Mouse (Mus musculus) heart, postnatal 4 days (tissue): Measurements from ENCODE around the gene Hsd17b14. TPM values are rescaled to one million over a fixed set of nuclear protein-coding genes. Genes with fewer than 3 reads are reported as not detected.
A peak's percentile ranks its signal among the peaks of the same experiment; 100 is the strongest.
"Not testable (repeated sequence)": the region's sequence is repeated elsewhere in the genome, so short reads cannot be mapped to it uniquely, and the experiment has no call there.

Experiments used
- DNase-seq: peaks from one replicate; pipeline ENCODE4 v3.0.0; 2021
- total RNA-seq, 2 experiments: library from RNA; stranded (reverse); gene quantifications; 2 replicates each; pipeline ENCODE4 v1.2.3; 2021

Gene Hsd17b14
- under 1 TPM in 1 of 2 experiments, not detected in 1; 0.20 TPM for total RNA-seq

GRCm38 (mm10) chr7:45554744-45555143 is at the start of gene Hsd17b14:
Hsd17b14 (plus strand) TSS chr7:45554893.
- DNase-seq: no peak

- DNase-seq: no peak
These were observed 47.1 kb upstream of the Hsd17b14 start for GRCm38 (mm10) chr7:45507583-45507982.

DNA sequence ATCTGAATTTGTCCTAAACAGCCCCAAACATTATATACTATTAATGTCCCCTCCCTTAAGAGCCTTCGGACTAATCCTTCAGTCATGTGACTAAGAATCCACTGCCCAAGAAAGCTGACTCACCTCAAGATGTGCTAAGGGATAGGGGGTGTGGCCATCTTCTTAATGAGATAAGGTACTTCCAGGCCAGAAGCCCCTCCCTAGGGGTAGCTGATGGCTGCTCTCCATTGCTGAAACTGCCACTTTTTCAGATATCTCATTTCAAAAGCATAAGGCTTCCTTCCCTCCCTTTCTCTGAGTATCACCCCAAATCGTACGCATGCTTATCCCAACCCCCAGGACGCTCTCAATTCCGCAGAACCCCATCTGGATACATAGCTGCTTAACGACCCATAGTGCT is 46.1 kb upstream of the Hsd17b14 start:
- no peak for DNase-seq

- no peak for DNase-seq
These were observed 45.4 kb upstream of the Hsd17b14 start for GRCm38 (mm10) chr7:45509181-45509882.

- peak; percentile 93 for DNase-seq
These were observed 44.5 kb upstream of the Hsd17b14 start, which contains the start of gene Nucb1 for GRCm38 (mm10) chr7:45509912-45510787. Nucb1 (minus strand) TSS chr7:45510406.

- no peak for DNase-seq
These were observed 40.3 kb upstream of the Hsd17b14 start for GRCm38 (mm10) chr7:45514411-45514810.

- no peak for DNase-seq
These were observed 39.3 kb upstream of the Hsd17b14 start for GRCm38 (mm10) chr7:45515436-45515835.

DNA sequence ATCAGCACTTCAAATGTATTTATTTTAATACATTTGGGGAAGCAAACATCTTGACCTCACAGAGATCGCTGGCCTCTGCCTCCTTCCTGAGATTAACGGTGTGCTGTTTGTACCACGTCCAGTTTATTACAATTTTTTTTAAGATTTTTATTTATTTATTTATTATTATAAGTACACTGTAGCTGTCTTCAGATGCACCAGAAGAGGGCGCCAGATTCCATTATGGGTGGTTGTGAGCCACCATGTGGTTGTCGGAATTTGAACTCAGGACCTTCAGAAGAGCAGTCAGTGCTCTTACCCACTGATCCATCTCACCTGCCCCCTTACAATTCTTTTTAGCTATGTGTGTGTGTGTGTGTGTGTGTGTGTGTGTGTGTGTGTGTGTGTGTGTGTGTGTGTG is 37.8 kb upstream of the Hsd17b14 start:
- DNase-seq: not testable (repeated sequence)

DNA sequence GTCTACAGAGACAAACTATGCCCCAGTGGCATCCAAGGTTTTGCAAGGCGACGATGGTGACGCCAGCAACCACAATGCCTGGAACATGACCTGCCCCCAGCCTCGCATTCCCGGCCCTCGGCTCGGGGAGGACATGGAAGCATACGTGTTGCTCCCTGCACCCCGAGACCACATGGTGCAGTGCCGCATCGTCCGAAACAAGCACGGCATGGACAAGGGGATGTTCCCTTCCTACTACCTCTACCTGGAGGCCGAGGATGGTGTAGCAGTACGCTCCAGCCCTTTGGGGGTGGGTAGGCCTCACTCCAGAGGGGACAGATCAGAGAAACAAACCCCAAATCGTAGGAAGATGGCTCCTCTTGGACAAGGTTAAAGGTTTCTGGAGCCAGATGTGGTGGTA is 36.1 kb upstream of the Hsd17b14 start:
- no peak for DNase-seq

DNA sequence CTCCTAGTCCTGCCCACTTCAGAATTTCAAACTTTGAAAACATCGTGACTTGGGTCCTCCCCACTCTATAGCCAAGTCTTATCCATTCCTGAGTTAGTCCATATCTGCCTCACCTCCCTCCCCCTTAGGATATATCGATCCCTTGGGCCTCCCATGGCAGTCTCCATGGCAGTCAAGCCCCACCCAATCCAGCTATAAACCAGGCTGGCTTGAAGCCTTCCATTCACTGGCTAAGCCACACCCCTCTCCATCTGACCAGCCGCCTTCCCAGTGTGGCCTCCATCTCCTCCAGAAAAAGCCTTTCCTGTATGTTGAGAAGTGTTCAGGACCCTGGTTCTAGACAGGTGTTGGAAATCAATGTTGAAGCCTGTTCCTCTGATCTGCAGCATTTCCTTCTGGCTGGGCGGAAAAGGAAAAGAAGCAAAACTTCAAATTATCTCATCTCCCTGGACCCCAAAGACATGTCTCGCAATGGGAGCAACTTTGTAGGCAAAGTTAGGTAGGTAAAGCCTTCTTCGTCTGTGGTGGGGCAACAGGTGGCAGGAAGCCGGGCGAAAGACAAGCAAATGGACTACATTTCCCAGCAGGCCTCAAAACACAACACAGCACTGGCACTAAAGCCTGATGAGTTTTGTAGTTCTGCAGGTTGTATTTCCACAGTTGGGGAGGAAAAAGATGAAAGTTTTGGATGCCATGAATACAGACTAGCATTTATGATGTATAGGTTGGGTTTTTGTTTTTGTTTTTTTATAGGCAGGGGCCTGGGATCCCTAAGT is 35.2 kb upstream of the Hsd17b14 start:
- no peak for DNase-seq

GRCm38 (mm10) chr7:45520605-45521004 is 34.1 kb upstream of the Hsd17b14 start:
- no peak for DNase-seq

DNA sequence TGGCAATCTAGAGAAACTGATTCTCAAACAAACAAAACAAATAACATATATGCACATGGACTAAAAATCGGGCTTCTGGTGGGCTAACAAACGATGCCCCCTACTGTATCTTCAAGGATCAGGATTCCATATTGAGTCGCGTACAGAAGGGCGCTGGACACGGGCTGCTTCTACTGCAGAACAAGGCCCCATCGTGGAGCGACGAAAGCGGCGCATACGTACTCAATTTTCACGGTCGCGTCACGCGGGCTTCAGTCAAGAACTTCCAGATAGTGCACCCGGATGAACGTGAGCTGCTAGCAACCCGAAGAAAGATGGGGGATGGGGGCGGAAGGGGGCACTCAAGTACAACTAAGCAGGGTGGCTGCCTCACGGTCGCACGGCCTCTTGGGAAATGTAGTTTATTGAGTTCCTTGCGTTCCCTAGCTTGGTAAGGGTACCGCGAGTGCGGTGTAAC is 32.9 kb upstream of the Hsd17b14 start:
- DNase-seq: peak; percentile 86

- no peak for DNase-seq
These were observed 32.4 kb upstream of the Hsd17b14 start for GRCm38 (mm10) chr7:45522194-45522752.

DNA sequence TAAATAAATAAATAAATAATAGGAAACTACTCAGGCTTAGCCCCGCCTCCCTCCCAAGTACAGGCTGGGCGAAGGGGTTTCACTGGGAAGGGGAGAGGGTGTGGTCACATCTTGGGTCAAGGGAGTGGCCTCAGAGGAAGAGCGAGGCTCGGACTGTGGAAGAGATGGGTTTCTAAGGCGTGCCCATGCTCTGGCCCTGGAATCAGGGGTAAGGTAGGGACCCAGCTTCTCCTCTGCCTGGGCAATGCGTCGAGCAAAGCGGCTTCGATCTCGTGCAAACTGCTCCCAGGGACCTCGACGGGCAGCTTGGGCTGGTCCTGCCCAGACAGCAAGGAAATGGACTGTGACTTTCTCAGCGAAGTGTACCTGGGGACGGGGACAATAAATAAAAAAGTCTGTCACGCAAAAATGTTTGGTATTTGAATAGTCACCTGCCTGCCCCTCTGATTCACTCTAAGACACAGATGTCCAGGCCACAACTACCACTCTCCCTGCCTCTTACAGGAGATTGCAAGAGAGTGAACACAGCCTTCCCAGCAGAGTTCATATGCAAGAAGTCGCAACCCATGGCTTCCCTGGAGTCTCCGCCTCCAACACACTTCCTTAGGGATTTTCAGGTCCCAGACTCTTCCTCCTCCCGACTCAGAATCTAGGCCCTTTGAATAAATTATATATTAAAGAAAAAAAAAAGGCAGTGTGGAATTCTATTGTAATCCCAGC is 31.6 kb upstream of the Hsd17b14 start:
- DNase-seq: no peak

- no peak for DNase-seq
These were observed 31.0 kb upstream of the Hsd17b14 start for GRCm38 (mm10) chr7:45523678-45524170.

- peak; percentile 56 for DNase-seq
These were observed 29.7 kb upstream of the Hsd17b14 start for GRCm38 (mm10) chr7:45524841-45525621.

GRCm38 (mm10) chr7:45525809-45526473 is 28.8 kb upstream of the Hsd17b14 start, which contains the start of the genes Ppp1r15a and Plekha4:
Ppp1r15a (minus strand) TSS chr7:45526268.
Plekha4 (plus strand) TSS chr7:45526330.
- DNase-seq: peak; percentile 97

DNA sequence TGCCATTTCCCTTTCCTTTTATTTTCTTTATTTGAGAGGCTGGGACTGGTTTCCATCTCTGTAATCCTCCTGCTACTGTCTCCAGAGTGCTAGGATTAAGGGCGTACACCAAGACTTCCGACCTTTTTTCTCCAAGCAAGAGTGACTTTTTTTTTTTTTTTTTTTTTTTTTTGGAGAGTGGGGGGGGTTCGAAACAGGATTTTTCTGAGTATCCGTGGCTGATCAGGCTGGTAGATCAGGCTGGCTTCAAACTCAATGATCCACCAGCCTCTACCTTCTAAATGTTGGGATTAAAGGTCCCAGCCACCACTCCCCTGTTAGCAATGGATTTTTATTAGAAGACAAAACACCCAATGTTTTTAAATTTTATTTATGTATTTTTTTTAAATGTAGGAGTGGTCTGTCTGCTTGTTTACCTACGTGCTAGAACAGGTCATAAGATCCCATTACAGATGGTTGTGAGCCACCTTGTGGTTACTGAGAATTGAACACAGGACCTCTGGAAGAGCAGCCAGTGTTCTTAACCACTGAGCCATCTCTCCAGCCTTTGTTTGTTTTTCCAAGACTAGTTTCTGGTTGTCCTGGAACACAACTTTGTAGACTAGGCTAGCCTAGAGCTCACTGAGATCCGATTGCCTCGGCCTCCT is 28.1 kb upstream of the Hsd17b14 start:
- no peak for DNase-seq

DNA sequence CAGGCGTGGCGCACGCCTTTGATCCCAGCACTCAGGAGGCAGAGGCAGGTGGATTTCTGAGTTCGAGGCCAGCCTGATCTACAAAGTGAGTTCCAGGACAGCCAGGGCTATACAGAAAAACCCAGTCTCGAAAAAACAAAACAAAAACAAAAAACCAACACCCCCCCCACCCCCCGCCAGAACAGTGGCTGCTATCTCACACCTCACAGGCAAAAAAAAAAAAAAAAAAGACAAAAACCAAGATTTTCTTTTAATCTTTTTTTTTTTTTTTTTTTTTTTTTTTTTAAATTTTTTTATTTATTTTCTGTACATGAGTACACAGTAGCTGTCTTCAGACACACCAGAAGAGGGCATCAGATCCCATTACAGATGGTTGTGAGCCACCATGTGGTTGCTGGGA is 27.5 kb upstream of the Hsd17b14 start:
- DNase-seq: not testable (repeated sequence)
